Mouse (Mus musculus): ENCODE data around the gene Oxsr1.
"Not testable (repeated sequence)": the region's sequence is repeated elsewhere in the genome, so short reads cannot be mapped to it uniquely, and the experiment has no call there.

Oxsr1 gene

GRCm38 (mm10) chr9:119337842-119338241 lies 15.6 kb upstream of the Oxsr1 start:
- no peak for DNase-seq (ENCODE audit: low read depth)

DNA sequence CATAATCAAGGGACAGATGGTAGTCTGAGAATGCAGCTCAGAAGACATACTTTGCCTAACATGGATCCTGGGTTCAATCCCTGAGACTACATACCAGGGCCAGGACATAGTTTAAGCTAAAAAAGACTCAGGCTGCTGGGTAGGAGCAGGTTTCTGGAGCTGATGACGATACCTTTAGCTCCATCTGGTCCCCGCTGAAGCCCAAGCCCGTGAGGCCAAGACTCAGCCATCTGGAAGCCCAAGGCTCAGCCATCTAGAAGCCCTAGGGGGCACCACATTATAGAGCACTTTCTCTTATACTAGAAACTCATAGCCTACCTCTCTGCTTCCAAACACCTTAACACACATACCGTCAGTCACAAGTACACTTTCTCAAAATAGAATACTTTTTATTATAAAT lies 13.3 kb upstream of the Oxsr1 start:
- no peak for DNase-seq (ENCODE audit: low read depth)

GRCm38 (mm10) chr9:119334834-119335233 lies 12.6 kb upstream of the Oxsr1 start:
- DNase-seq (ENCODE audit: low read depth), result no peak

DNA sequence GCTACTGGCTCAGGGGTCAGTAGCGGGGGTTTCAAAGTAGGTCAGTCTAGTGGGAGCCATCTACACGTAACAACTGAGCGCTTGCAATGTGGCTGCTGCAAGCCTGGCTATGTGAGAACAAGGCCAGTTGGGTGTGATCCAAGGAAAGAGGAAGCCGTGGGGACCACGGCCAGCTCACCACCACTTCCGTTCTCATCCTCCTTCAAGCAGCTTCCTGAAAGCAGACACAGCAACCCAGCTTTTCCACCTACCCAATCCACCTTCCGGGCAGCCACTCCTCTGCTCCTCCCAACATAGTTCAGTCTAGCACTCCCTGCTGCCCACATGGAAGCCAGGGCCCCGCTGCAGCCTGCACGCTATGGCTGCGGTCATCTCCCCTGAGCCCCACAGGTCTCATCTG lies 12.1 kb upstream of the Oxsr1 start:
- peak; percentile 46 for DNase-seq (ENCODE audit: low read depth)

DNA sequence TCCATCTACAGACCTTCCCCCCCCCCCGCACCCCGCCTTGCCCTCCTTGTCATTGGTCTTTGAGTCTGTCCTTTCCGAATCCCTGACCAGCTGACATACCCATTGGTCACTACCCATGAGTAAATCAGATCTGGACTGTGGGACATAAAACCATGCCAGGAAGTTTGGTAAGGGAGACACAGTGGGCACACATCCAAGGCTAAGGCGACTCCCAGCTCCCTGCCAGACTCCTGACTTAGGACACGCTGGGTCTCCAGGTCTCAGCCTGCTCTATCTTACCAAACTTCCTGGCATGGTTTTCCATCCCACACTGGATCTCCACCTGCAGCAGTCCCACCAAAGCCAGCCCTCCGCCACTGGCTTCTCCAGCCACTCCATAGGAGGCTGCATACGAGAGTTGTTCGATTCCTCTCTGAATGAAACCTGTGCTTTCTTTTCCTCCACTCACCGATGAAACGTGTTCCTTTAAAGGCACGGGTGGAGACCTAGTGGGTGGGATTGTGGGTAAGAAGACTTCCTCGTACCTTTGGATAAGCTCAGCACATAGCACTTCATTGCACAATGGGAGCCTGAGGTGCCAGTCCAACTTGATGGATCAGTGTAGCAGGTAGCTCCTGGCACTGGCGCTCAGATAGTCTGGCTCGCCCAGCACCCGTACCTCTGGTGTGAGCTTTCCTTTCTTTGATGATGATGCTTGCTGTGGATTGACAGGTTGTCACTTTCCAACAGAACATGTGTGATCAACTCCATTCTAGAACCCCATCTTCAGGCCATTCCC lies 8.1 kb upstream of the Oxsr1 start:
- DNase-seq (ENCODE audit: low read depth), result no peak

- DNase-seq (ENCODE audit: low read depth), result no peak
Observed at GRCm38 (mm10) chr9:119328488-119328887, 6.3 kb upstream of the Oxsr1 start.

GRCm38 (mm10) chr9:119324130-119324529 lies 1.9 kb upstream of the Oxsr1 start:
- no peak for DNase-seq (ENCODE audit: low read depth)

DNA sequence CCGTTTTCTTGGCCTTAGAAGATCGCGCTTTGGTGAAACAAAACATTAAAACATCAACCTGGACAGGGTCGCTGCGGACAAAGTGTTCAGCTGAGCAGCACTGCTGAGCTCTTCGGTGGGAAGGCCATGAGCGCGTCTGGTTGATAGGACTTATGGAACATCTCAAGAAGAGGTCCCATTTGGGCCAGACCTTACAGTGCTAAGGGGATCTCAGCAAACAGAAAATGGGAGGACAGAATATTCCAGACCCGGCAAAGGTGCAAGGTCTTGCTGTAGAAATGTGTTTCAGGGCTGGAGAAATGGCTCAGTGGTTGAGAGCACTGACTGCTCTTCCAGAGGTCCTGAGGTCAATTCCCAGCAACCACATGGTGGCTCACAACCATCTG lies 1.0 kb upstream of the Oxsr1 start:
- no peak for DNase-seq (ENCODE audit: low read depth)

GRCm38 (mm10) chr9:119321392-119322229 lies 616 bp downstream of the Oxsr1 start:
- DNase-seq (ENCODE audit: low read depth), result peak; percentile 47

GRCm38 (mm10) chr9:119320946-119321345 lies 1.3 kb downstream of the Oxsr1 start:
- no peak for DNase-seq (ENCODE audit: low read depth)

DNA sequence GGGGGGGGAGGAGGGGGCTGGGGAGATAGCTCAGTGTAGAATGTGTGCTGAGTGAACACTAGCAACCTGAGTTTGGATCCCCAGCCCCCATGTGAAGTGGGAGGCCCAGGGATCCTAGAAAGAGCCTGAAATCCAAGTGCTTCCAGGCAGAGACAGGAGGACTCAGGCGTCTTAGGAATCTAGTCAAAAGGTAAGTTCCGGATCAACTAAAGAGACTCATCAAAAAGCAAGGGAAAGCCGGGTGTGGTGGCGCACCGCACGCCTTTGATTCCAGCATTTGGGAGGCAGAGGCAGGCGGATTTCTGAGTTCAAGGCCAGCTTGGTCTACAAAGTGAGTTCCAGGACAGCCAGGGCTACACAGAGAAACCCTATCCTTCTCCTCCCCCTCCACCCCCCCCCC lies 1.8 kb downstream of the Oxsr1 start:
- DNase-seq (ENCODE audit: low read depth), result no peak

DNA sequence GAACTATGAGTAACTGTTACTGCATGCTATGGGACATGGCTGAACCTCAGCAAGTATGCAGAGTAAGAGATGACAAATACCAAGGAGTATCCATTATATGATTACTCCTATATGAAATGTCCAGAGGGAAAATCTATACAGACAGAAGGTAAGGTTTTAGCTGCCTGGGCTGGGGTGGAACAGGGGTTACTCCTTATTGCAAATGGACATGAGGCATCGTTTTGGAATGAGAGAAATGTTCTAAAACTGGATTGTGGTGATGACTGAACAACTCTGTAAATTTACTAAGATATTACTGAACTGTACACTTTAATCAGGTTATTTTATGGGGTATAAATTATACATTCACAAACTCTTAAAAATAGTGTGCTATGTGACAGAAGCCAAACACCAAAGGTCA lies 3.3 kb downstream of the Oxsr1 start:
- DNase-seq (ENCODE audit: low read depth), result no peak

DNA sequence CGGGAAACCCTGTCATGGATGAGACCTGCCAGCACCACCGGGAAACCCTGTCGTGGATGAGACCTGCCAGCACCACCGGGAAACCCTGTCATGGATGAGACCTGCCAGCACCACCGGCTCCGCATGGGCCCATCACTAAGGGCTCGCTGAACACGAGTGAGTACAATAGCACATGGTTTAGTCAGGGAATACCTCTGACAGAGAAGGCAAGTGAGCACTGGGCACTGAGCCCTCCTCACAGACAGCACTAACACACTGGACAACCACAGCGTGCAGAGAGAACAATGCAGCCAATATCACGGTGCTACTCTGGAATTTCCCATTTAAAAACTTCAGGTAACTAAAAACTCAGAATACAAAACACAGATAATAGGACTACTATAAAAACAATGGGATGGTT lies 9.1 kb downstream of the Oxsr1 start:
- DNase-seq (ENCODE audit: low read depth), result no peak

GRCm38 (mm10) chr9:119309067-119309466 lies 13.2 kb downstream of the Oxsr1 start:
- DNase-seq (ENCODE audit: low read depth), result no peak

- DNase-seq (ENCODE audit: low read depth), result no peak
Observed at GRCm38 (mm10) chr9:119305863-119306262, 16.4 kb downstream of the Oxsr1 start.

DNA sequence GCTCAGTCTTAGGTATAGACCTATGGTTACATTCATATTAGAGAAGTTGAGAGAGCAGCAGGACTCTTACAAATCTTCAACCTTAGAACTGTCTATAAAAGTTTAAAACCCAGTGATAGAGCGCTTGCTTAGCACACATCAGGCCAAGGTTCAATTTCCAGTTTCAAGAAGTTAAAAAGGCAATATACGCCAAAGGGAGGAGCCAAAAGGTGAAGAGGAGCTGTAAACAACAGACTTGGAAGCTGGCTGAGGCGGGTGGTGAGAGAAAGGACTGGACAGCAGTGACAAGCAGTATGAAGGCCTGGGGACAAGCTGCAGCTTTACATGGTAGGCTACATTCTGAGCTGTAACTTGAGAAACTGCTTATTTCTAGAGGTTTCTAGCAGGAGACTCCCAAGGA lies 23.7 kb downstream of the Oxsr1 start:
- DNase-seq (ENCODE audit: low read depth), result no peak

DNA sequence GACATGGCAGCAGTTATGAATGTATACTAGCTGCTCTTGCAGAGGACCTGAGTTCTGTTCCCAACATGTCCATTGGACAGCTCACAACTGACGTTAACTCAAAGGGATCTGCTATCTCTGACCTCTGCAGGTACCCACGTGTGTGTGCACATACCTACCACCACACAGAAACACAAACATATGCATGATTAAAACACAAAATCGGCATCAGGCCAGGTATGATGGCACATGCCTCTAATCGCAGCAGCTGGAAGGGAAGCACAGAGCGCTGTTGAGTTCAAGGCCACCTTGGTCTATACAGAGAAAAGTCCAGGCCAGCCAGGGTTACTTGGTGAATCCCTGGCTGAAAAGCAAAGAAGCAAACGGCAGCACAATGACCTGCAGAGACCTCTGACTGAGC lies 24.5 kb downstream of the Oxsr1 start:
- DNase-seq (ENCODE audit: low read depth), result no peak

DNA sequence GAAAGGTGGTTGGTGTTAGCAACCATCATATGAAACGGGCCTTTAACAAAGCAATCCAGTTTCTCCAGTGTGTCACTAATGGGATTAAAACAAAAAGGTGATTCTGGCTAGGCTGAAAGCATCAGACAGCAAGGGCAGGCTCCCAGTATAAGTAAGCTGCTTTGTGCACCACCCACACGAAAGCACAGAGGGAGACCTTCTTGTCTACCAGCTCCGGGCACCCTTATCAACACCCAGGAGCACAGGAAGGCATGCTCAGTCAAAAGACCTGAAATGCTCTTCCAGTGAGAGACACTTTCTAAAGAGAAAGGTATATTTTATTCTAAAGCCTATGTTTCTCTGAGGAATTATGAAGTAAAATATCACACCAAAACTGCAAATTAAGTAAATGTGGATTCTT lies 31.4 kb downstream of the Oxsr1 start:
- no peak for DNase-seq (ENCODE audit: low read depth)

GRCm38 (mm10) chr9:119280894-119281682 lies 41.1 kb downstream of the Oxsr1 start:
- DNase-seq (ENCODE audit: low read depth), result no peak

GRCm38 (mm10) chr9:119278031-119278430 lies 44.2 kb downstream of the Oxsr1 start:
- DNase-seq (ENCODE audit: low read depth), result no peak

- no peak for DNase-seq (ENCODE audit: low read depth)
Observed at GRCm38 (mm10) chr9:119276321-119276720, 45.9 kb downstream of the Oxsr1 start.

DNA sequence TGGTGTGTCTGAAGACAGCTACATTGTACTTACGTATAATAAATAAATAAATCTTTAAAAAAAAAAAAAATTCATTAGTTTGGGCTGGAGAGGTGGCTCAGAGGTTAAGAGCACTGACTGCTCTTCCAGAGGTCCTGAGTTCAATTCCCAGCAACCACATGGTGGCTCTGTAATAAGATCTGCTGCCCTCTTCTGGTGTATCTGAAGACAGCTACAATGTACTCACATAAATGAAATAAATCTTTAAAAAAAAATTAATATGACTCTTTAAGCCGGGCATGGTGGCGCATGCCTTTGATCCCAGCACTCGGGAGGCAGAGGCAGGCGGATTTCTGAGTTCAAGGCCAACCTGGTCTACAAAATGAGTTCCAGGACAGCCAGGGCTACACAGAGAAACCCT lies 47.4 kb downstream of the Oxsr1 start:
- not testable (repeated sequence) for DNase-seq (ENCODE audit: low read depth)

- DNase-seq (ENCODE audit: low read depth), result no peak
Observed at GRCm38 (mm10) chr9:119271496-119271895, 50.7 kb downstream of the Oxsr1 start.
